Mouse (Mus musculus): ENCODE data around the gene Gemin6. TPM values are rescaled to one million over a fixed set of nuclear protein-coding genes. Genes with fewer than 3 reads are reported as not detected.

Gemin6 gene
- polyA plus RNA-seq, 1 experiment from 2014 or later, result 36.1 TPM

Other genes with a start within 250 kb of the Gemin6 start
- gene Hnrnpll, start 162.1 kb upstream of the Gemin6 start, polyA plus RNA-seq (2015; fragmentation: Nextera tagmentation; extraction: Ambion mirVana), result 54.9 and 59.8 TPM in 2 replicates
- gene Galm, start 97.0 kb upstream of the Gemin6 start, polyA plus RNA-seq (2015; fragmentation: Nextera tagmentation; extraction: Ambion mirVana), result 25.8 and 32.0 TPM in 2 replicates
- 476 and 487 TPM in 2 replicates for gene Srsf7, start 17.1 kb upstream of the Gemin6 start, polyA plus RNA-seq (2015; fragmentation: Nextera tagmentation; extraction: Ambion mirVana)
- gene Ttc39d, start 17.0 kb upstream of the Gemin6 start, polyA plus RNA-seq (2015; fragmentation: Nextera tagmentation; extraction: Ambion mirVana), result 0.34 and 0.52 TPM in 2 replicates
- 28.2 and 35.1 TPM in 2 replicates for gene Morn2, start 65.8 kb downstream of the Gemin6 start, polyA plus RNA-seq (2015; fragmentation: Nextera tagmentation; extraction: Ambion mirVana)
- 18.6 and 18.8 TPM in 2 replicates for gene Dhx57, start 66.0 kb downstream of the Gemin6 start, polyA plus RNA-seq (2015; fragmentation: Nextera tagmentation; extraction: Ambion mirVana)
- 0.65 and 1.2 TPM in 2 replicates for gene Arhgef33, start 83.0 kb downstream of the Gemin6 start, polyA plus RNA-seq (2015; fragmentation: Nextera tagmentation; extraction: Ambion mirVana)
- 1.2 and 2.8 TPM in 2 replicates for gene Gm10190, start 149.1 kb downstream of the Gemin6 start, polyA plus RNA-seq (2015; fragmentation: Nextera tagmentation; extraction: Ambion mirVana)